Mouse (Mus musculus): ENCODE measurements around the gene Ehmt2. TPM values are rescaled to one million over a fixed set of nuclear protein-coding genes. Genes with fewer than 3 reads are reported as not detected.
A peak's percentile ranks its signal among the peaks of the same experiment; 100 is the strongest.

The Ehmt2 gene
- 268 and 290 TPM in 2 replicates for polyA plus RNA-seq (2012; rRNA removed)

GRCm38 (mm10) chr17:34898160-34898586 lies at the start of gene Ehmt2, which contains the start of gene C2:
Ehmt2 (plus strand) TSS chr17:34898469.
C2 (minus strand) TSS chr17:34898265.
- DNase-seq (ENCODE audit: extremely low spot score in 1 of 2, low spot score in 1 of 2): peak; percentile 41 to 78

- DNase-seq (ENCODE audit: extremely low spot score in 1 of 2, low spot score in 1 of 2): peak; percentile 94 to 99
Observed at GRCm38 (mm10) chr17:34849722-34850516, 48.4 kb upstream of the Ehmt2 start, which contains the start of the genes Skiv2l and Nelfe. Skiv2l (minus strand) TSS chr17:34850210. Nelfe (plus strand) TSS chr17:34850391.

- DNase-seq (ENCODE audit: extremely low spot score in 1 of 2, low spot score in 1 of 2): no peak
Observed at GRCm38 (mm10) chr17:34850517-34851125, 47.6 kb upstream of the Ehmt2 start.

- DNase-seq (ENCODE audit: extremely low spot score in 1 of 2, low spot score in 1 of 2): no peak
Observed at GRCm38 (mm10) chr17:34853511-34853910, 44.8 kb upstream of the Ehmt2 start.

- no peak for DNase-seq (ENCODE audit: extremely low spot score in 1 of 2, low spot score in 1 of 2)
Observed at GRCm38 (mm10) chr17:34854761-34855160, 43.5 kb upstream of the Ehmt2 start.

- DNase-seq (ENCODE audit: extremely low spot score in 1 of 2, low spot score in 1 of 2): peak in 1 of 2 experiments; percentile 56
Observed at GRCm38 (mm10) chr17:34855825-34856224, 42.4 kb upstream of the Ehmt2 start.

- no peak for DNase-seq (ENCODE audit: extremely low spot score in 1 of 2, low spot score in 1 of 2)
Observed at GRCm38 (mm10) chr17:34858670-34859069, 39.6 kb upstream of the Ehmt2 start.

GRCm38 (mm10) chr17:34860514-34860913 lies 37.8 kb upstream of the Ehmt2 start:
- no peak for DNase-seq (ENCODE audit: extremely low spot score in 1 of 2, low spot score in 1 of 2)

- no peak for DNase-seq (ENCODE audit: extremely low spot score in 1 of 2, low spot score in 1 of 2)
Observed at GRCm38 (mm10) chr17:34861704-34862415, 36.4 kb upstream of the Ehmt2 start.

GRCm38 (mm10) chr17:34862416-34863081 lies 35.7 kb upstream of the Ehmt2 start, which contains the start of gene Cfb:
Cfb (minus strand) TSS chr17:34862518.
- no peak for DNase-seq (ENCODE audit: extremely low spot score in 1 of 2, low spot score in 1 of 2)

GRCm38 (mm10) chr17:34865981-34866380 lies 32.3 kb upstream of the Ehmt2 start:
- DNase-seq (ENCODE audit: extremely low spot score in 1 of 2, low spot score in 1 of 2): no peak

- DNase-seq (ENCODE audit: extremely low spot score in 1 of 2, low spot score in 1 of 2): no peak
Observed at GRCm38 (mm10) chr17:34874321-34874720, 23.9 kb upstream of the Ehmt2 start.

- DNase-seq (ENCODE audit: extremely low spot score in 1 of 2, low spot score in 1 of 2): no peak
Observed at GRCm38 (mm10) chr17:34879336-34879879, 18.9 kb upstream of the Ehmt2 start, which contains the start of gene Zbtb12. Zbtb12 (plus strand) TSS chr17:34879483.

GRCm38 (mm10) chr17:34881166-34881565 lies 17.1 kb upstream of the Ehmt2 start:
- no peak for DNase-seq (ENCODE audit: extremely low spot score in 1 of 2, low spot score in 1 of 2)

- DNase-seq (ENCODE audit: extremely low spot score in 1 of 2, low spot score in 1 of 2): no peak
Observed at GRCm38 (mm10) chr17:34881683-34882310, 16.5 kb upstream of the Ehmt2 start, which contains the start of gene Gm20547. Gm20547 (minus strand) TSS chr17:34882042.

- DNase-seq (ENCODE audit: extremely low spot score in 1 of 2, low spot score in 1 of 2): no peak
Observed at GRCm38 (mm10) chr17:34883332-34883731, 14.9 kb upstream of the Ehmt2 start.

GRCm38 (mm10) chr17:34884704-34885103 lies 13.6 kb upstream of the Ehmt2 start:
- DNase-seq (ENCODE audit: extremely low spot score in 1 of 2, low spot score in 1 of 2): no peak

GRCm38 (mm10) chr17:34885615-34886014 lies 12.7 kb upstream of the Ehmt2 start:
- DNase-seq (ENCODE audit: extremely low spot score in 1 of 2, low spot score in 1 of 2): no peak

- DNase-seq (ENCODE audit: extremely low spot score in 1 of 2, low spot score in 1 of 2): no peak
Observed at GRCm38 (mm10) chr17:34887942-34888341, 10.3 kb upstream of the Ehmt2 start.

All from frontal cortex, adult 2 months (tissue).